ENCODE assay signal across 16 mouse cellular contexts in genomic region chrX:79651091-79651490, GRCm38 (mm10). TPM values are rescaled to one million over a fixed set of nuclear protein-coding genes. Genes with fewer than 3 reads are reported as not detected.
DNase-seq lines count a peak whose midpoint lies in the region; ATAC-seq lines count a peak whose summit lies in the region.
"Had no signal": no experiment of that assay in that cellular context is flagged by ENCODE, and none has a peak within 500 bp of the region (broad histone marks: within the 10 kb centered on the region; RNA-seq: fewer than 3 reads in every experiment).

No protein-coding gene starts in this region.

- no peak for ATAC-seq in forebrain, embryonic 12.5 days (ENCODE audit: low FRiP score)

- H3K36me3 ChIP-seq in forebrain, embryonic 10.5 days (replicated peaks): no peaks in the 10 kb centered on the region
- no peaks in the 10 kb centered on the region for H3K36me3 ChIP-seq in forebrain, embryonic 12.5 days (replicated peaks)
- H3K36me3 ChIP-seq: limb, embryonic 10.5 days; neural tube, embryonic 12.5 days had no signal

- peak; percentile 14 for DNase-seq in forebrain, embryonic 10.5 days (ENCODE audit: extremely low spot score, low spot score)
- DNase-seq in urinary bladder, postnatal 36 days (ENCODE audit: low spot score in 2 of 2): peak; percentile 1 to 10
- no peak for DNase-seq in urinary bladder, postnatal 25 days (ENCODE audit: low spot score)
- DNase-seq in fat pad, adult 2 months (ENCODE audit: extremely low read depth, low read depth, low spot score): peak; percentile 1
- no peak for DNase-seq in spleen, adult 12 weeks (ENCODE audit: low spot score)
- DNase-seq in neural tube, embryonic 10.5 days (ENCODE audit: extremely low spot score, low spot score): no peak
- no peak for DNase-seq in layer of hippocampus, postnatal 25 days (ENCODE audit: extremely low spot score in 1 of 2, low spot score in 1 of 2)
- DNase-seq: B cell, adult 2 months; cerebellum, postnatal 25 days; kidney, postnatal 4 days had no signal

- no peaks in the 10 kb centered on the region for H3K9me3 ChIP-seq in forebrain, embryonic 10.5 days
- H3K9me3 ChIP-seq in forebrain, embryonic 12.5 days: no peaks in the 10 kb centered on the region
- H3K9me3 ChIP-seq: limb, embryonic 10.5 days; neural tube, embryonic 12.5 days had no signal

- WGBS in forebrain, embryonic 10.5 days: 43% methylated on average over 2 of the region's 2 CpGs
- 32% methylated on average over 2 of the region's 2 CpGs for WGBS in forebrain, embryonic 12.5 days

- no peaks in the 10 kb centered on the region for H3K4me1 ChIP-seq in forebrain, embryonic 10.5 days
- H3K4me1 ChIP-seq in forebrain, embryonic 12.5 days: no peaks in the 10 kb centered on the region
- H3K4me1 ChIP-seq: limb, embryonic 10.5 days; neural tube, embryonic 12.5 days had no signal

- H3K27me3 ChIP-seq in forebrain, embryonic 10.5 days (ENCODE audit: poor library complexity, severe bottlenecking): no peaks in the 10 kb centered on the region
- H3K27me3 ChIP-seq in forebrain, embryonic 12.5 days: no peaks in the 10 kb centered on the region
- H3K27me3 ChIP-seq: neural tube, embryonic 12.5 days had no signal

- H3K27ac ChIP-seq in forebrain, embryonic 10.5 days: no peak overlapping the region
- no peak overlapping the region for H3K27ac ChIP-seq in forebrain, embryonic 12.5 days
- H3K27ac ChIP-seq: hindbrain, embryonic 14.5 days; limb, embryonic 10.5 days; neural tube, embryonic 12.5 days had no signal

- no peak overlapping the region for H3K9ac ChIP-seq in forebrain, embryonic 12.5 days
- H3K9ac ChIP-seq: hindbrain, embryonic 14.5 days; neural tube, embryonic 12.5 days had no signal

- no peak overlapping the region for H3K4me3 ChIP-seq in forebrain, embryonic 10.5 days
- H3K4me3 ChIP-seq in forebrain, embryonic 12.5 days (replicated peaks): no peak overlapping the region
- H3K4me3 ChIP-seq: limb, embryonic 10.5 days; neural tube, embryonic 12.5 days had no signal

- no peak overlapping the region for H3K4me2 ChIP-seq in forebrain, embryonic 12.5 days
- H3K4me2 ChIP-seq: hindbrain, embryonic 14.5 days; neural tube, embryonic 12.5 days had no signal

RNA-seq across cellular contexts. Expression of gene Mageb16, which starts 20.1 kb away (rescaled TPM):
- 0.14 TPM in 1 of 2 replicates, not detected in the other for polyA plus RNA-seq in forebrain, embryonic 10.5 days (2016; fragmentation: Nextera tagmentation; extraction: Ambion mirVana)
- 0.18 TPM in 1 of 2 replicates, not detected in the other for polyA plus RNA-seq in forebrain, embryonic 12.5 days (2016; fragmentation: Nextera tagmentation; extraction: Ambion mirVana)
- total RNA-seq in layer of hippocampus, postnatal 25 days (2021): 1 to 10 TPM in 1 of 2 experiments, under 1 TPM in 1; 0.54 to 1.1 TPM
- total RNA-seq: adrenal gland, adult 18-20 months had no signal
- polyA plus RNA-seq: small intestine, adult 2 months had no signal

Comparison
In these comparisons a context has a peak if more than half of its experiments do, and no peak if none do; other contexts are left out.
1. DNase-seq: peak in forebrain, embryonic 10.5 days (single experiment), urinary bladder, postnatal 36 days (2 of 2) and fat pad, adult 2 months (single experiment); none in urinary bladder, postnatal 25 days (single experiment), spleen, adult 12 weeks (single experiment), neural tube, embryonic 10.5 days (single experiment) and layer of hippocampus, postnatal 25 days (0 of 2).